Mouse (Mus musculus): ENCODE data around the gene Antxr1. TPM values are rescaled to one million over a fixed set of nuclear protein-coding genes. Genes with fewer than 3 reads are reported as not detected.

Gene Antxr1
- polyA plus RNA-seq, 1 experiment from 2014 or later: 15.5 TPM

DNA sequence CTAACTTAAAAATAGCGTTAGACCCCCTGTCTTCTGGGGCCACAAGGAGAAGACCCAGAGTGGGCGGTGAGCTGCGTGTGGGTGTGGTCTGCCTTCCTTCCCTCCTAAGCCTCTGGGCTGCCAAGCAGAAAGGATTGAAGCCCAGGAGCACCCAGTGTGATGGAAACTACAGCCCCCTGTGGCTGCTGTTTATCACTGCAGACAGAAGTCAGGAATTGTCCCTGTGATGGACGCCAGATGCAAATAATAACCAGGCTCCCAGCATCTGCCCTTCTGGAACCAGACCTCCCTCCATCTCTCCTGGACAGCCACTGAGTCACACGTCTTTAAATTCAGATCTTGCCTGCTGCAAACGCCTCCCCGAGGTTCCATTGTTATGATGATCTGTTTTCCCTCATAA is 80.9 kb downstream of the Antxr1 start:
- TF ChIP-seq CTCF (IDR thresholded peaks at IDR 0.05; ENCODE audit: low read depth): peak; percentile 44
- Histone ChIP-seq H3K4me1 (ENCODE audit: insufficient read depth) (no peaks in the 10 kb centered on the region), H3K4me3 (ENCODE audit: low read depth, low read length) (no peak overlapping the region), H3K4me2 (no peak overlapping the region), H3K9me3 (ENCODE audit: low read depth, low read length) (no peaks in the 10 kb centered on the region), H3K9ac (no peak overlapping the region), H3K27ac (ENCODE audit: low read depth) (no peak overlapping the region), H3K36me3 (ENCODE audit: insufficient read depth) (peaks cover 10% of the 10 kb centered on the region), H3K27me3 (ENCODE audit: insufficient read depth, low read length) (no peaks in the 10 kb centered on the region)
- ATAC-seq (ENCODE audit: insufficient read depth): no peak
- DNase-seq: peak; percentile 50
- 32% methylated on average over 7 of the region's 7 CpGs for WGBS

DNA sequence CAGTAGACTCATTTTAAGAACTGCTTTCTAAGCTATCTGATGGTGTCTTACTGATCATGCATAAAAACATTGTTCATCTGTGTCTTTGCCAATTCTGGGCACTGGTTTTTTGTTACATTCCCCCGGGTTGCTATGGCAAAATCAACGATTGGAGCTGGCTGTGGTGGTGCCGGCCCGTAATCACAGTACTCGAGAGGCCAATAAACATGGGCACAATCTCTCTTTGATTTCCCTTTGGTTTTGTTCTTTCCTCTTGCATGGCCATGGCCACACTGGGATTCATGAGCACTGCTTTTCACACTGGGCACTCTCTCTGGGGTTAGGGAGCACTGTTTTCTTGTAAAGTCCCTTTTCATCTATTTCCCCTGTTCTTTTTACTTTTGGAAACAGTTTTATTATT is 83.9 kb downstream of the Antxr1 start:
- no peaks in the 10 kb centered on the region for H3K4me1 ChIP-seq (ENCODE audit: insufficient read depth)
- WGBS: 79% methylated on average over 5 of the region's 5 CpGs
- TF ChIP-seq CTCF (IDR thresholded peaks at IDR 0.05; ENCODE audit: low read depth): no peak
- peaks cover 27% of the 10 kb centered on the region for H3K36me3 ChIP-seq (ENCODE audit: insufficient read depth)
- ATAC-seq (ENCODE audit: insufficient read depth) (no peak), DNase-seq (no peak)
- no peaks in the 10 kb centered on the region for H3K9me3 ChIP-seq (ENCODE audit: low read depth, low read length)
- no peak overlapping the region for H3K9ac ChIP-seq
- H3K27ac ChIP-seq (ENCODE audit: low read depth): no peak overlapping the region
- no peaks in the 10 kb centered on the region for H3K27me3 ChIP-seq (ENCODE audit: insufficient read depth, low read length)
- H3K4me2 ChIP-seq: no peak overlapping the region
- no peak overlapping the region for H3K4me3 ChIP-seq (ENCODE audit: low read depth, low read length)

DNA sequence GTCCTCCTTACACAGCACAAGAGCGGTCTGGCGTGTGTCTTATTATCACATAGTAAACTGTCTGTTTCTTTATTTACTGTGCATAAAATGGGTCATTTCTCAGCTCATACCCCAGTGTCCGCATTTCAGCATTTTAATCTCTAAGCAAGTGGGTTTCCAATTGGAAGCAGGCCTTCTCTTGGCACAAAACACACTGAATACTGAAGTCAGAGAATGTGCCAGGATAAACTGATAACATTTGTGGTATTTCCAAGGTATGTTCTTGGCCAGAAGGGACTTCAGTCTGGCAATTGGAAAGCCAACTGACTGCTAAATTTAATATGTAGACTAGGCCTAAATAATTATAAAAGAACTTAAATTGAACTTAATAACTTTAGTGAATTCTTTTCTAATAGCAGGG is 84.9 kb downstream of the Antxr1 start:
- no peaks in the 10 kb centered on the region for H3K9me3 ChIP-seq (ENCODE audit: low read depth, low read length)
- H3K4me1 ChIP-seq (ENCODE audit: insufficient read depth): no peaks in the 10 kb centered on the region
- DNase-seq (no peak), ATAC-seq (ENCODE audit: insufficient read depth) (no peak)
- H3K4me2 ChIP-seq: no peak overlapping the region
- no peak overlapping the region for H3K9ac ChIP-seq
- no peak overlapping the region for H3K27ac ChIP-seq (ENCODE audit: low read depth)
- peaks cover 29% of the 10 kb centered on the region for H3K36me3 ChIP-seq (ENCODE audit: insufficient read depth)
- no peaks in the 10 kb centered on the region for H3K27me3 ChIP-seq (ENCODE audit: insufficient read depth, low read length)
- WGBS: 85% methylated on average over 3 of the region's 3 CpGs
- no peak overlapping the region for H3K4me3 ChIP-seq (ENCODE audit: low read depth, low read length)
- TF ChIP-seq CTCF (IDR thresholded peaks at IDR 0.05; ENCODE audit: low read depth): no peak

DNA sequence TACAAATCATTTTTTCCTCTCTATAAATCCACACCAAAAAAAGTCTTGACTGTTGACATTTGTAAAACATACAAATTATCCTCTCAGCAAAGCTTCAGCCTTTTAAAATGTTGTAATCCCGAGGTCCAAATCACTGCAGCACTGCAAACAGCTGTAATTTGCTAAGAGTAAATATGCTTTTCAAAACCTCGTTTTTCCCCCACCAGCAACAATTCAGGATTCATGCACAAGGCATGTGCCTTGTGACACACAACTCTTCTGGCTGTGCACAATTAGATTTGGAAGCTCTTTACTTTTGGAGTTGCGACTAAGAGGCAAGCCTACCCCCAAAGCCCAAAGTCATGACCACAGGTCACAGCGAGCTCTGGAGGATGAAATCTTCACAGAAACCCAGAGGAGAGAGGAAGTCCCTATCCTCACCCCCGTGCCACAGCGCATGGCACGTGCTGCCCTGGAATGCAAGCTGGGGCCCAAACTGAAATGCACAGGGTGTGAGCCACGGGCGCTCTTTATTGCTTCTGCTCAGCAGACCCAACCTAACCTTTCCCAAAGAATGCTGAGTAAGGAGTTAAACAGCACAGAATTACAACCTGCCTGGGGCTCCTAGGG is 87.3 kb downstream of the Antxr1 start:
- no peak overlapping the region for H3K4me2 ChIP-seq
- H3K27me3 ChIP-seq (ENCODE audit: insufficient read depth, low read length): no peaks in the 10 kb centered on the region
- ATAC-seq (ENCODE audit: insufficient read depth) (no peak), DNase-seq (no peak)
- WGBS: 69% methylated on average over 9 of the region's 9 CpGs
- no peak overlapping the region for H3K9ac ChIP-seq
- no peaks in the 10 kb centered on the region for H3K4me1 ChIP-seq (ENCODE audit: insufficient read depth)
- TF ChIP-seq CTCF (IDR thresholded peaks at IDR 0.05; ENCODE audit: low read depth): no peak
- H3K4me3 ChIP-seq (ENCODE audit: low read depth, low read length): no peak overlapping the region
- H3K36me3 ChIP-seq (ENCODE audit: insufficient read depth): peaks cover 38% of the 10 kb centered on the region
- H3K27ac ChIP-seq (ENCODE audit: low read depth): no peak overlapping the region
- H3K9me3 ChIP-seq (ENCODE audit: low read depth, low read length): no peaks in the 10 kb centered on the region

GRCm38 (mm10) chr6:87244117-87245100 is 91.2 kb downstream of the Antxr1 start:
- 77% methylated on average over 9 of the region's 9 CpGs for WGBS

DNA sequence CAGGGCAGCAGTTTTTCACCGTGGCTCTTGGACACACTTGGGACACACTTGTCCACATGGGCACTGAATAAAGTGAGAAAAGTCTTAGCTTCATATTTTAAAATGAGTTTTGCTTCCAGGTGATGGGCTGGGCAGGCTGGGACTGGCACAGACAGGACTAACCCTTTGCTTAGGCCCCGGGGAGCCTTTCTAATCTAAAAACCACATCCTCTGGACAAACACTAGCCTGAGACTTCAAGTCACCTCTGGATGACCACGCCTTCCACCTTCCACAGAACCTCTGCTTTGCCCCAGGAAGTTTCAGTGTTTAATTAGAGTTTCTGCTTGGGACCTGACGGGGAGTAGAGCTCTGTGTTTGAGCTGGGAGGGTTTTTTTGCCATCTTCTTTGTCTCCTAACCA is 98.4 kb downstream of the Antxr1 start:
- Histone ChIP-seq H3K9ac (no peak overlapping the region), H3K4me1 (ENCODE audit: insufficient read depth) (0 out of 2 replicates have a peak, but pooled peaks cover 2% of the 10 kb centered on the region), H3K36me3 (ENCODE audit: insufficient read depth) (peaks cover 49% of the 10 kb centered on the region), H3K27me3 (ENCODE audit: insufficient read depth, low read length) (no peaks in the 10 kb centered on the region), H3K9me3 (ENCODE audit: low read depth, low read length) (no peaks in the 10 kb centered on the region), H3K27ac (ENCODE audit: low read depth) (no peak overlapping the region), H3K4me2 (no peak overlapping the region), H3K4me3 (ENCODE audit: low read depth, low read length) (no peak overlapping the region)
- DNase-seq (no peak), ATAC-seq (ENCODE audit: insufficient read depth) (no peak)
- 54% methylated on average over 4 of the region's 4 CpGs for whole genome bisulfite sequencing
- no peak for TF ChIP-seq CTCF (IDR thresholded peaks at IDR 0.05; ENCODE audit: low read depth)

More at GRCm38 (mm10) chr6:87244117-87245100, 91.2 kb downstream of the Antxr1 start:
- no peak overlapping the region for H3K4me2 ChIP-seq
- no peak overlapping the region for H3K9ac ChIP-seq
- no peak overlapping the region for H3K4me3 ChIP-seq (ENCODE audit: low read depth, low read length)
- no peaks in the 10 kb centered on the region for H3K4me1 ChIP-seq (ENCODE audit: insufficient read depth)
- no peak overlapping the region for H3K27ac ChIP-seq (ENCODE audit: low read depth)
- ATAC-seq (ENCODE audit: insufficient read depth) (no peak), DNase-seq (no peak)
- H3K27me3 ChIP-seq (ENCODE audit: insufficient read depth, low read length): no peaks in the 10 kb centered on the region
- TF ChIP-seq CTCF (IDR thresholded peaks at IDR 0.05; ENCODE audit: low read depth): no peak
- peaks cover 57% of the 10 kb centered on the region for H3K36me3 ChIP-seq (ENCODE audit: insufficient read depth)
- no peaks in the 10 kb centered on the region for H3K9me3 ChIP-seq (ENCODE audit: low read depth, low read length)

GRCm38 (mm10) chr6:87236061-87236460 is 99.6 kb downstream of the Antxr1 start:
- Histone ChIP-seq H3K9ac (no peak overlapping the region), H3K9me3 (ENCODE audit: low read depth, low read length) (no peaks in the 10 kb centered on the region), H3K36me3 (ENCODE audit: insufficient read depth) (peaks cover 41% of the 10 kb centered on the region), H3K27me3 (ENCODE audit: insufficient read depth, low read length) (no peaks in the 10 kb centered on the region), H3K4me1 (ENCODE audit: insufficient read depth) (0 out of 2 replicates have a peak, but pooled peaks cover 2% of the 10 kb centered on the region), H3K4me3 (ENCODE audit: low read depth, low read length) (no peak overlapping the region), H3K4me2 (no peak overlapping the region), H3K27ac (ENCODE audit: low read depth) (no peak overlapping the region)
- ATAC-seq (ENCODE audit: insufficient read depth) (no peak), DNase-seq (no peak)
- no peak; the same call in 1 of the 2 replicates for TF ChIP-seq CTCF (IDR thresholded peaks at IDR 0.05; ENCODE audit: low read depth)
- WGBS: 25% methylated on average over 8 of the region's 8 CpGs
